Mouse (Mus musculus) E14TG2a.4 (cell line): ENCODE measurements around the gene Eva1a.

Experiments
- H3K27me3 ChIP-seq: 2 replicates; pipeline ENCODE4 v1.6.1; 2014; ENCODE audit warnings: low read length, control low read depth; ENCODE audit not compliant: insufficient read depth
- H3K36me3 ChIP-seq: 2 replicates; pipeline ENCODE4 v1.6.1; 2014; ENCODE audit warnings: low read length, control low read depth; ENCODE audit not compliant: insufficient read depth
- H3K4me1 ChIP-seq: replicated peaks from 2 replicates; pipeline ENCODE4 v1.6.1; 2014; ENCODE audit warnings: low read depth, low read length, control low read depth
- H3K4me3 ChIP-seq: replicated peaks from 2 replicates; pipeline ENCODE4 v1.5.1; 2014; ENCODE audit warnings: mild to moderate bottlenecking, low read length
- H3K9me3 ChIP-seq: 2 replicates; pipeline ENCODE4 v1.6.1; 2014; ENCODE audit warnings: low read length, control low read depth
- CTCF ChIP-seq: conservative IDR thresholded peaks from 2 replicates; pipeline ENCODE4 v1.5.1; 2014; ENCODE audit warnings: low read length
- NANOG ChIP-seq: IDR thresholded peaks from 2 replicates; pipeline ENCODE4 v1.6.1; 2014; ENCODE audit warnings: borderline replicate concordance, low read length, mixed read lengths
- POU5F1 ChIP-seq: IDR thresholded peaks from 2 replicates; pipeline ENCODE4 v1.6.1; 2014; ENCODE audit warnings: low read length, borderline replicate concordance

The Eva1a gene

GRCm38 (mm10) chr6:82127827-82128226, 87.0 kb downstream of the Eva1a start:
- H3K4me3 ChIP-seq: no peak overlapping the region
- H3K9me3 ChIP-seq: no peaks in the 10 kb centered on the region
- no peaks in the 10 kb centered on the region for H3K36me3 ChIP-seq
- TF ChIP-seq NANOG (no peak), CTCF (no peak), POU5F1 (no peak)
- no peaks in the 10 kb centered on the region for H3K27me3 ChIP-seq
- H3K4me1 ChIP-seq: no peaks in the 10 kb centered on the region

- Histone ChIP-seq H3K4me1 (no peaks in the 10 kb centered on the region), H3K9me3 (no peaks in the 10 kb centered on the region), H3K36me3 (no peaks in the 10 kb centered on the region), H3K27me3 (no peaks in the 10 kb centered on the region), H3K4me3 (no peak overlapping the region)
- TF ChIP-seq POU5F1 (no peak), CTCF (no peak), NANOG (no peak)
Observed at GRCm38 (mm10) chr6:82129630-82130217, 88.9 kb downstream of the Eva1a start.

- H3K27me3 ChIP-seq: no peaks in the 10 kb centered on the region
- no peak overlapping the region for H3K4me3 ChIP-seq
- TF ChIP-seq CTCF: no peak
- TF ChIP-seq POU5F1: no peak
- no peak for TF ChIP-seq NANOG
- no peaks in the 10 kb centered on the region for H3K36me3 ChIP-seq
- H3K4me1 ChIP-seq: 0 out of 2 replicates have a peak, but pooled peaks cover 2% of the 10 kb centered on the region
- H3K9me3 ChIP-seq: peaks cover 2% of the 10 kb centered on the region; the same call in 1 of the 2 replicates
Observed at GRCm38 (mm10) chr6:82132876-82133591, 92.2 kb downstream of the Eva1a start.

GRCm38 (mm10) chr6:82133592-82133978, 92.7 kb downstream of the Eva1a start:
- Histone ChIP-seq H3K9me3 (peaks cover 7% of the 10 kb centered on the region; the same call in 1 of the 2 replicates), H3K4me1 (0 out of 2 replicates have a peak, but pooled peaks cover 2% of the 10 kb centered on the region)
- TF ChIP-seq POU5F1 (no peak), CTCF (no peak), NANOG (no peak)

GRCm38 (mm10) chr6:82135959-82136712, 95.3 kb downstream of the Eva1a start:
- Histone ChIP-seq H3K4me1 (0 out of 2 replicates have a peak, but pooled peaks cover 2% of the 10 kb centered on the region), H3K4me3 (no peak overlapping the region), H3K27me3 (no peaks in the 10 kb centered on the region), H3K36me3 (no peaks in the 10 kb centered on the region), H3K9me3 (peaks cover 7% of the 10 kb centered on the region; the same call in 1 of the 2 replicates)
- no peak for TF ChIP-seq CTCF
- TF ChIP-seq POU5F1: no peak
- TF ChIP-seq NANOG: no peak

More at GRCm38 (mm10) chr6:82133592-82133978, 92.7 kb downstream of the Eva1a start:
- no peak overlapping the region for H3K4me3 ChIP-seq
- H3K36me3 ChIP-seq: no peaks in the 10 kb centered on the region
- H3K27me3 ChIP-seq: no peaks in the 10 kb centered on the region
